Mouse (Mus musculus) liver, adult 2 months (tissue): ENCODE results near the gene Tyw3. TPM values are rescaled to one million over a fixed set of nuclear protein-coding genes. Genes with fewer than 3 reads are reported as not detected.

Source experiments
- DNase-seq: peaks from one replicate; pipeline ENCODE4 v3.0.0-alpha.2; 2011; ENCODE audit warnings: low read depth, low spot score; ENCODE audit errors: extremely low read depth
- H3K27ac ChIP-seq: fragments of 200-500 bp; replicated peaks from 2 replicates; pipeline ENCODE4 v1.5.1; 2012; ENCODE audit warnings: low read depth, mild to moderate bottlenecking, control low read depth, inconsistent platforms, low read length; ENCODE audit not compliant: insufficient read depth
- H3K27me3 ChIP-seq: fragments of 200-500 bp; 2 replicates; pipeline ENCODE4 v1.6.1; 2012; ENCODE audit warnings: mild to moderate bottlenecking, moderate library complexity, low read length, inconsistent platforms; ENCODE audit not compliant: control insufficient read depth, insufficient read depth
- H3K36me3 ChIP-seq: fragments of 200-500 bp; 2 replicates; pipeline ENCODE4 v1.6.1; 2012; ENCODE audit warnings: low read length, inconsistent platforms; ENCODE audit not compliant: control insufficient read depth, insufficient read depth
- H3K4me1 ChIP-seq: fragments of 200-500 bp; 2 replicates; pipeline ENCODE4 v1.6.1; 2011; ENCODE audit warnings: low read length; ENCODE audit not compliant: control insufficient read depth, insufficient read depth
- H3K4me3 ChIP-seq: fragments of 200-500 bp; 2 replicates; pipeline ENCODE4 v1.5.1; 2011; ENCODE audit warnings: low read depth, mild to moderate bottlenecking, control low read depth, low read length, moderate library complexity; ENCODE audit not compliant: insufficient read depth
- H3K79me2 ChIP-seq: fragments of 200-500 bp; 2 replicates; pipeline ENCODE4 v1.6.1; 2012; ENCODE audit warnings: inconsistent platforms, mild to moderate bottlenecking, low read length, moderate library complexity; ENCODE audit not compliant: control insufficient read depth, insufficient read depth
- H3K9ac ChIP-seq: fragments of 200-500 bp; 2 replicates; pipeline ENCODE4 v1.6.1; 2012; ENCODE audit warnings: low read depth, mild to moderate bottlenecking, control low read depth, inconsistent platforms, low read length
- CTCF ChIP-seq: fragments of 200-500 bp; IDR thresholded peaks from 2 replicates; pipeline ENCODE4 v1.5.1; 2011; ENCODE audit warnings: low read depth, low read length, control low read depth
- POLR2A ChIP-seq: fragments of 200-500 bp; IDR thresholded peaks from 2 replicates; pipeline ENCODE4 v1.6.1; 2011; ENCODE audit warnings: low read length, control low read depth; ENCODE audit not compliant: insufficient read depth; ENCODE audit errors: extremely low read depth
- WGBS: fragments of 180-500 bp; shearing (Covaris S2); methylation state at CpG from one replicate; pipeline ENCODE4 v1.1.7; 2018; 5-methylcytosine and 5-hydroxymethylcytosine counted together
- polyA plus RNA-seq: library from polyadenylated mRNA; depleted of rRNA; stranded (reverse); fragments of >200 nt; gene quantifications from 2 replicates; pipeline ENCODE4 v1.2.3, GENCODE M21; 2012; rRNA removed
- total RNA-seq: library from RNA; depleted of rRNA; stranded (reverse); fragments of >200 nt; gene quantifications from 2 replicates; pipeline ENCODE4 v1.2.3, GENCODE M21; 2014; rRNA removed

The Tyw3 gene
- total and polyA plus RNA-seq, 2 experiments: 2.6 to 5.3 TPM

GRCm38 (mm10) chr3:154546234-154546633, 50.7 kb downstream of the Tyw3 start:
- H3K79me2 ChIP-seq: no peaks in the 10 kb centered on the region
- peaks cover 3% of the 10 kb centered on the region; the same call in 1 of the 2 replicates for H3K27me3 ChIP-seq
- H3K27ac ChIP-seq: no peak overlapping the region
- no peak for DNase-seq
- WGBS: 65% methylated on average over 4 of the region's 4 CpGs
- H3K4me1 ChIP-seq: no peaks in the 10 kb centered on the region
- H3K9ac ChIP-seq: no peak overlapping the region
- H3K4me3 ChIP-seq: no peak overlapping the region
- no peaks in the 10 kb centered on the region for H3K36me3 ChIP-seq
- TF ChIP-seq CTCF (no peak), POLR2A (no peak)

DNA sequence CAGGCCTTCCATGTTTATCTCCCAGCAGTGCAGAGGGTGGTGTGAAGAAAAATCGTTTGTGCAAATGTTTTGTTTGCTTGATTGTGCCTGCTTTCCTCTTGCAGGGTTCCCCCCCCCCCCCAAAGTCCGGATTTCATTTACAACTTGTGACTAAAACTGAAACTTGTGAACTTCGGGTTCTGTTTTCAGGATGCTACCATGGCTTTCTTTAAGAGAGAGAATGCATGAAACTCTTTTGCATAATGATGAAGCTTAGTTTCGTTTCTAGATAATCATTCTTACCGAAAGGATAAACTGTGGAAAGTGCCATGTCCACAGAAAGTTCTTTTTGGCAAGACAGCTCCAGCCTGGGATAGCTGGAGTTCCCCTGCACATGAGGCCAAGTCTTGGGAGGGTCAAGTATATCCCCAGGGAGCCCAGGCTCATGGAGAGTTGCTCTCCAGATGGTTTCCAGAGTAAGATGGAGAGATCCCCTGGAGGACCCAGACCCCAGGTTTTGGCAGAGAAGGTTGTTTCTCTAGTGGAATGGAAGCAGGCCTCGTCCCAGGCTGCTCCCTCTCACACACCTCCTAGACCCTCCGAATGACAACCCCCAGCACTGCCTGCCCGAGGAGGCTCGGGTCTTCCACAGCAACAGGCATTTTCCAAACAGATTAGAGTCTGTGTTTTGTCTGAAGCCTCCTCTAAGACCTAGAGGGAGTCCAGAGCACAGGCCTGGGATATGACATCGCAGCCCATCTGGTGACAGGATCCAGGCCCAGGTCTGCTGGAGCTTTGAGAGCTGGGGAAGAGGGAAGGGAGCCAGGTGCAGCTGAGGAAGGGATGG, 56.6 kb downstream of the Tyw3 start:
- Histone ChIP-seq H3K27me3 (0 out of 2 replicates have a peak, but pooled peaks cover 2% of the 10 kb centered on the region), H3K9ac (no peak overlapping the region), H3K4me3 (no peak overlapping the region), H3K36me3 (no peaks in the 10 kb centered on the region), H3K79me2 (no peaks in the 10 kb centered on the region), H3K4me1 (no peaks in the 10 kb centered on the region), H3K27ac (no peak overlapping the region)
- TF ChIP-seq CTCF: no peak
- no peak for TF ChIP-seq POLR2A
- 59% methylated on average over 10 of the region's 10 CpGs for WGBS
- no peak for DNase-seq

- whole genome bisulfite sequencing: 78% methylated on average over 5 of the region's 5 CpGs
- DNase-seq: no peak
- no peaks in the 10 kb centered on the region for H3K79me2 ChIP-seq
- no peak overlapping the region for H3K9ac ChIP-seq
- no peaks in the 10 kb centered on the region for H3K36me3 ChIP-seq
- no peak overlapping the region for H3K4me3 ChIP-seq
- no peaks in the 10 kb centered on the region for H3K4me1 ChIP-seq
- H3K27ac ChIP-seq: no peak overlapping the region
- H3K27me3 ChIP-seq: 0 out of 2 replicates have a peak, but pooled peaks cover 2% of the 10 kb centered on the region
- TF ChIP-seq POLR2A (no peak), CTCF (no peak)
Measured at GRCm38 (mm10) chr3:154536134-154536533, 60.8 kb downstream of the Tyw3 start.

- no peak overlapping the region for H3K27ac ChIP-seq
- H3K36me3 ChIP-seq: no peaks in the 10 kb centered on the region
- H3K27me3 ChIP-seq: 0 out of 2 replicates have a peak, but pooled peaks cover under 1% of the 10 kb centered on the region
- no peaks in the 10 kb centered on the region for H3K79me2 ChIP-seq
- no peaks in the 10 kb centered on the region for H3K4me1 ChIP-seq
- no peak for DNase-seq
- 70% methylated on average over 5 of the region's 5 CpGs for WGBS
- no peak overlapping the region for H3K4me3 ChIP-seq
- no peak overlapping the region for H3K9ac ChIP-seq
- TF ChIP-seq POLR2A (no peak), CTCF (no peak)
Measured at GRCm38 (mm10) chr3:154533246-154533645, 63.7 kb downstream of the Tyw3 start.

DNA sequence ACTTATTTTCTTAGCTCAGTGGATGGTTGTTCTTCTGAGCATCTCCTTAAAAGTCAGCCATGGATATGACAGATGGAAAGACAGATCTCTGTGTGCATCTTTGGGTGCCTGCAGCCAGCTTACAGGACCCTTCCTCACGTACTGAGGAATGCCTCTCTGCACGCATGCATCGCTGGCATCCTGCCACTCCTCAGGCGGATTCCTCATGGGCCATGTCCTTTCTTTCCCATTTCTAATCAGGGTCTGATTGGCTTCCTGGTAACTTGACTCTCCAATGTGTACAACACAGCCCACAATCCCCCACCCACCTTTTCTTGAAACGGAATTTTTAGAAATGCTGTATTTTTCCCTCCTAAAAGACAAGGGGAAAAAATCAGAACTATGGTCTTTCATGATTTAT, 67.9 kb downstream of the Tyw3 start:
- Histone ChIP-seq H3K79me2 (no peaks in the 10 kb centered on the region), H3K9ac (no peak overlapping the region), H3K4me1 (no peaks in the 10 kb centered on the region), H3K27ac (no peak overlapping the region), H3K36me3 (no peaks in the 10 kb centered on the region), H3K4me3 (no peak overlapping the region), H3K27me3 (no peaks in the 10 kb centered on the region)
- DNase-seq: no peak
- TF ChIP-seq CTCF (no peak), POLR2A (no peak)
- WGBS: 63% methylated on average over 5 of the region's 5 CpGs

DNA sequence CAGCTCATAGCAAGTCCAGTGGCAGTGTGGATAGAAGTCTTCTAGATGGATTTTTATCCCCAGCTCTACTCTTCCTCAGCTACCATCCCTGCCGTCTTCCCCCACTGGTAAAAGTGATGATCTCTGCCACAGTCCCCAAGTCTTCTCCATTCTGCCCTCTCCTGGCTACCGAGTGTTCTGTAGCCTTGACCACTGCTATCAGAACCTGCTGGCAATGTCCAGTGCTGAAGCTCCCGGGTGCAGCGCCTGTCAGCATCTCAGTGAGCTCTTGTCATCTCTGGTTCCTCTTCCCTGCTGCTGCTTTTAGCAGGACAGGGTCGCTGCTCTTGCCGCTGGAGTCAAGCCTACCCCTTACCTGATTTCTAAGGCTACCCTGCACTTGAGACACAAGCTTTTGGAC, 70.3 kb downstream of the Tyw3 start:
- Histone ChIP-seq H3K27me3 (no peaks in the 10 kb centered on the region), H3K27ac (no peak overlapping the region), H3K36me3 (no peaks in the 10 kb centered on the region), H3K79me2 (no peaks in the 10 kb centered on the region), H3K9ac (no peak overlapping the region), H3K4me3 (no peak overlapping the region), H3K4me1 (no peaks in the 10 kb centered on the region)
- 25% methylated on average over 6 of the region's 6 CpGs for WGBS
- DNase-seq: no peak
- no peak for TF ChIP-seq CTCF
- no peak for TF ChIP-seq POLR2A

Other genes starting within 250 kb of the Tyw3 start
- 72.3 and 82.2 TPM in 2 replicates for gene Cryz, start 393 bp downstream of the Tyw3 start, total RNA-seq
- 46.3 and 51.1 TPM in 2 replicates for gene Cryz, start 393 bp downstream of the Tyw3 start, polyA plus RNA-seq
- gene Erich3, start 66.8 kb upstream of the Tyw3 start, total RNA-seq: 0.09 and 0.13 TPM in 2 replicates
- not detected in 2 replicates for gene Erich3, start 66.8 kb upstream of the Tyw3 start, polyA plus RNA-seq